Mouse (Mus musculus): ENCODE measurements around the gene Chst15. TPM values are rescaled to one million over a fixed set of nuclear protein-coding genes. Genes with fewer than 3 reads are reported as not detected.

The Chst15 gene
- polyA plus RNA-seq, 1 experiment from 2014 or later: 5.9 TPM

DNA sequence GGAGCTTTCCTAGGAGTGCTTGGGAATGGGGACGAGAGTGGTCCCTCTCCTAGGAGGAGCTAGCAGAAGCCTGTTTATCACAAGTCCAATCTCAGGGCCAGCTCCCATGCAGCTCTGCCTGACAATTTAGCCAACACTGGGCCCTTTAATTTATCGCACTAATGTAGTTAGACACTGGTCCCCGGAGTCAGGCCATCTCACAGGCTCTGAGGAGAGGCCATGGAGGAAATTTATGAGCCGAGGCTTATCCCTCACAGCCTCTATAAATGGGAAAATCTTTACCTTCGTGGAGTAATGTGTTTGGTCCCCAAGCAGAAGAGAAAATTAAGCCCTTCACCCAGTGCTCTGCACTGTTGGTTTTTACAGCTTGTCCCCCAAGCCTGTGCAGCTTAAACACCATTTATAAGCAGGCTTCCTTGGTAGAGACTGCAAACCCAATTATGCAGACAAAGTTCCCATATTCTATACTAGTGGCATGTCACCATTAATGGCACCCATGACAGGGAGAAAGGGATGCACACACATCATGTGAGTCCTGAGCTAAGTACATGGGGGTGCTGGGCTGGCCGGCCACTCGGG lies 18.5 kb downstream of the Chst15 start:
- H3K4me3 ChIP-seq (ENCODE audit: low read depth, low read length): no peak overlapping the region
- H3K36me3 ChIP-seq (ENCODE audit: control insufficient read depth, insufficient read depth): no peaks in the 10 kb centered on the region
- no peaks in the 10 kb centered on the region for H3K9me3 ChIP-seq (replicated peaks; ENCODE audit: control insufficient read depth, low read length)
- no peak overlapping the region for H3K4me2 ChIP-seq (ENCODE audit: low read depth, low read length)
- H3K9ac ChIP-seq (ENCODE audit: low read depth, low read length): no peak overlapping the region
- ATAC-seq (ENCODE audit: low read depth): no peak
- whole genome bisulfite sequencing (ENCODE audit: insufficient replicate concordance): 64% methylated on average over 7 of the region's 7 CpGs
- H3K27ac ChIP-seq (ENCODE audit: low read length): no peak overlapping the region
- no peaks in the 10 kb centered on the region for H3K27me3 ChIP-seq (ENCODE audit: control insufficient read depth, insufficient read depth, low read depth, low read length)
- no peaks in the 10 kb centered on the region for H3K4me1 ChIP-seq (ENCODE audit: control insufficient read depth, low read depth, low read length)

DNA sequence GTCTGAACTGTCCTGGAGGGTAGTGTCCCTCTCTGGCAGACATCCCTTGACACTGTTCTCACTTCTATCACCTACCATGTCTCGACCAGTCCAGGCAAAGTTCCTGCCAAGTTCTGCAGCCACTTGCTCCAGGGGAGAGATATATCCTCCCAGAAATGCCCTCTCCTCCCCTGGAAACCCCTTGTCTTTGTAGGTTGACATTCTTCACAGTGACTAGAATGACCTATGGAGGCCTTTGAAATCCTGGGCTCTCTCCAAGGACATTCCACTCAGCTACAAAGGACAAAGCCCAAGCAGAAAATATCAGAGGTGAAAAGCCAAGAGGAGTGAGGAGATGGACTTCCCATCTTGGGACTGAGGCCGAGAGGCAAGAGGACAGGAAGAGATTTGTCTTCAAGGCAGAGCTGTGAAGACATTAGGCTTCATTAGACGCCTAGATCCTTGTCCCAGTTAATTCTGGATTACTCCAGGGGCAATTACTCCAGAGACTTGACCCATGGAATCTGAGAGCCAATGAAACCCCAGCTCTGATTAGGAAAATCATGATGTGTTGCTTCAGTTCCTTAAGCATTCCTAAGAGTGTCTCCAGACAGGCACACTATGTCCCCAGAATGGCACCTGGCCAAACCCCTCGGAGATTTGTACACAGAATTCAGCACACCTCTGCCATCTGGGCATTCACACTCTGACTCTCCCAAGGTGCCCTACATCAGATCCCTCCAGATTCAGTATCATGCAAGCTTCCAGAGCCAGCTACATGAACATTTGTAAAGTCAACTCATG lies 20.2 kb downstream of the Chst15 start:
- 54% methylated on average over 4 of the region's 4 CpGs for WGBS (ENCODE audit: insufficient replicate concordance)
- no peaks in the 10 kb centered on the region for H3K4me1 ChIP-seq (ENCODE audit: control insufficient read depth, low read depth, low read length)
- H3K4me2 ChIP-seq (ENCODE audit: low read depth, low read length): no peak overlapping the region
- no peaks in the 10 kb centered on the region for H3K27me3 ChIP-seq (ENCODE audit: control insufficient read depth, insufficient read depth, low read depth, low read length)
- H3K4me3 ChIP-seq (ENCODE audit: low read depth, low read length): no peak overlapping the region
- no peak for ATAC-seq (ENCODE audit: low read depth)
- no peaks in the 10 kb centered on the region for H3K9me3 ChIP-seq (replicated peaks; ENCODE audit: control insufficient read depth, low read length)
- no peaks in the 10 kb centered on the region for H3K36me3 ChIP-seq (ENCODE audit: control insufficient read depth, insufficient read depth)
- H3K27ac ChIP-seq (ENCODE audit: low read length): no peak overlapping the region
- no peak overlapping the region for H3K9ac ChIP-seq (ENCODE audit: low read depth, low read length)

DNA sequence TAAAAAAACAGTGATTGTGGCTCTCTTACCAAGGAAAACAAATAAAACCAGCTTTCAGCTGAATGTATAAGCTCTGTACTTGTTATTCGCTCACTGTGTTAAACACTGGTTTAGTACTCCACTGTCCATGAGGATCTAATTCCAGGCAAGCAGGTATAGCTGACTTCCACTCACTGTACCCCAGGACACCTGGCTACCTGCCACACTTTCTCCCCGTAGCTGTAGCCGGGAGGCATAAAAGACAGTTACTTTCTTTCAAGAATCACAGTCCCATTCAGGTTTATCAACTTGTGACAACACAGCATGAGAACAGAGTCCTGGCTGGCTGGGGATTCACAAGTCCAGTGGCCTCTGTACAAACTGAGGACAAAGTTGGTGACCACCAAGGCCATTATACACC lies 20.9 kb downstream of the Chst15 start:
- H3K9ac ChIP-seq (ENCODE audit: low read depth, low read length): no peak overlapping the region
- H3K4me1 ChIP-seq (ENCODE audit: control insufficient read depth, low read depth, low read length): no peaks in the 10 kb centered on the region
- ATAC-seq (ENCODE audit: low read depth): no peak
- 74% methylated on average over 3 of the region's 3 CpGs for WGBS (ENCODE audit: insufficient replicate concordance)
- H3K4me2 ChIP-seq (ENCODE audit: low read depth, low read length): no peak overlapping the region
- no peaks in the 10 kb centered on the region for H3K27me3 ChIP-seq (ENCODE audit: control insufficient read depth, insufficient read depth, low read depth, low read length)
- no peak overlapping the region for H3K27ac ChIP-seq (ENCODE audit: low read length)
- no peak overlapping the region for H3K4me3 ChIP-seq (ENCODE audit: low read depth, low read length)
- no peaks in the 10 kb centered on the region for H3K9me3 ChIP-seq (replicated peaks; ENCODE audit: control insufficient read depth, low read length)
- no peaks in the 10 kb centered on the region for H3K36me3 ChIP-seq (ENCODE audit: control insufficient read depth, insufficient read depth)

DNA sequence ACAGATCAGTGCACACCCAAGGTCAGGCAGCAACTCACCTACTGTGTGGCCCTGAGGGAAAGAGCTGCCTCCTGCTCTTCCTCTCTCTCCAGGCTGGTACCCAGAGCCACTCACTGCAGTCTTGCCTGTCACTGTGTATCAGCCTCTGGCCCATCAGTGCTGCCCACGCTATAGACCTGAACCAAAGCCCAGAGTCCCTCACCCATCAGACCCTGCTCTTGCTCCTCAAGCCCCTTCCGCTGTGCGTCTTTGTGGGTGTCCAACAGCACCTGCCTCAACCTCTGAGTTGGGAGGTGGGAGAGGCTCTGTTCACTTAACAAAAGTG lies 29.7 kb downstream of the Chst15 start:
- Histone ChIP-seq H3K4me3 (ENCODE audit: low read depth, low read length) (no peak overlapping the region), H3K9ac (ENCODE audit: low read depth, low read length) (no peak overlapping the region)
- 75% methylated on average over 3 of the region's 3 CpGs for whole genome bisulfite sequencing (ENCODE audit: insufficient replicate concordance)

DNA sequence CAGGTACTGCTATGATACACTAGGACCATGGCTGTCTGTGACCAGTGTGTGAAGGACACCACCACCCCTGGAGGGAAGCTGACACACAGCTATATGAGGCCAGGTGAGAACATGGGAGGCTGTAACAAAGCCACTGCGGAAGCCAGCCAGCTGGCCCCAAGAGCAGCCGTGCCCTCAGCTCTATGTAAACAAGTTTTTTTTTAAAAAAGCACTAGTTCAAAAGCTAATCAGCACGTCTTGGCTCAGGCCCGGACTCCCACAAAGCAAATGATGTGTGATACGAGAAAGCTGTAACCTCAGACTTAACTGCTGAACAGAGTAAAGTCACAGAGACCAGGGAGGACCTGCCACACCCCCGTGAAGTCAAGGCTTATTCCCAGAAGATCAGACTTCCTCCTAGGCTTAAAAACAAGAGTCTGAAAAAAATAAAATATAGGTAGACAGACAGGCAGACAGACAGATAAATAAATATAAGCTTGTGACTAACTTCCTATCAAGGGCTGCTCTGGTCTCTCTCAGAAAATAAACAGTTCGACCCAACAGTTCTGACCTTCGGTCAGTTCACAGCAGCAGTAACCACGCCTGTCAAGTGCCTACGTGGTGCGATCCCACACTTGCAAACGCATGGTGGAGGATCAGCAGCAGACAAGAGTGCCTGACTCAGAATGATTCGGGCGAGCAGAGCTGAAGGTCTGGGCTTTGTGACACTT lies 30.2 kb downstream of the Chst15 start:
- Histone ChIP-seq H3K9ac (ENCODE audit: low read depth, low read length) (no peak overlapping the region), H3K4me3 (ENCODE audit: low read depth, low read length) (no peak overlapping the region), H3K4me2 (ENCODE audit: low read depth, low read length) (no peak overlapping the region), H3K4me1 (ENCODE audit: control insufficient read depth, low read depth, low read length) (peaks cover 11% of the 10 kb centered on the region), H3K27ac (ENCODE audit: low read length) (peak overlapping the region; percentile 22; the same call in 1 of the 2 replicates), H3K9me3 (replicated peaks; ENCODE audit: control insufficient read depth, low read length) (no peaks in the 10 kb centered on the region), H3K27me3 (ENCODE audit: control insufficient read depth, insufficient read depth, low read depth, low read length) (no peaks in the 10 kb centered on the region), H3K36me3 (ENCODE audit: control insufficient read depth, insufficient read depth) (no peaks in the 10 kb centered on the region)
- WGBS (ENCODE audit: insufficient replicate concordance): 17% methylated on average over 14 of the region's 14 CpGs
- ATAC-seq (ENCODE audit: low read depth): peak; percentile 70

More for the DNA sequence above, 29.7 kb downstream of the Chst15 start:
- no peak overlapping the region for H3K27ac ChIP-seq (ENCODE audit: low read length)
- H3K4me2 ChIP-seq (ENCODE audit: low read depth, low read length): no peak overlapping the region
- no peak for ATAC-seq (ENCODE audit: low read depth)
- H3K4me1 ChIP-seq (ENCODE audit: control insufficient read depth, low read depth, low read length): peaks cover 11% of the 10 kb centered on the region
- no peaks in the 10 kb centered on the region for H3K9me3 ChIP-seq (replicated peaks; ENCODE audit: control insufficient read depth, low read length)
- no peaks in the 10 kb centered on the region for H3K27me3 ChIP-seq (ENCODE audit: control insufficient read depth, insufficient read depth, low read depth, low read length)
- H3K36me3 ChIP-seq (ENCODE audit: control insufficient read depth, insufficient read depth): no peaks in the 10 kb centered on the region

DNA sequence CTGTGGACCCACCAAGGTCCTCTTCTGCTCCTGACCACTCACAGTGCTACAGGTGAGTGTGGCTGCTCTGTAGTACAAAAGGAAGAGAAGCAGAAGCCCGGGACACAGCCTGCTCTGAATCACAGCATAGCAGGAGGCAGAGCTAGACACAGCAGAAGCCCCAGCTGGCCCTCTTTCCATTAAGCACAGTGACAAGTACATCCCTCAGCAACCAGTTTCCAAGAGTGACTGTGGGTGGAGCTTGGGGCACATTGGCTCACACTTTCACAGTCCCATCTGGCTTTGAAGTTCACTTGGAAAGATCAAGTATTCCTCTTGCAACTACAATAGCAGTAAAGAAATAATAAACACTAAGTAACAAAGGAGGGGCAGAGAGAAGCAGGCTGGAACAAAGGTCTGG lies 32.2 kb downstream of the Chst15 start:
- ATAC-seq (ENCODE audit: low read depth): no peak
- Histone ChIP-seq H3K36me3 (ENCODE audit: control insufficient read depth, insufficient read depth) (no peaks in the 10 kb centered on the region), H3K4me2 (ENCODE audit: low read depth, low read length) (no peak overlapping the region), H3K9me3 (replicated peaks; ENCODE audit: control insufficient read depth, low read length) (no peaks in the 10 kb centered on the region), H3K4me3 (ENCODE audit: low read depth, low read length) (no peak overlapping the region), H3K9ac (ENCODE audit: low read depth, low read length) (no peak overlapping the region), H3K27me3 (ENCODE audit: control insufficient read depth, insufficient read depth, low read depth, low read length) (no peaks in the 10 kb centered on the region), H3K4me1 (ENCODE audit: control insufficient read depth, low read depth, low read length) (peaks cover 11% of the 10 kb centered on the region), H3K27ac (ENCODE audit: low read length) (no peak overlapping the region)
- WGBS (ENCODE audit: insufficient replicate concordance): 33% methylated on average over 1 of the region's 1 CpGs

DNA sequence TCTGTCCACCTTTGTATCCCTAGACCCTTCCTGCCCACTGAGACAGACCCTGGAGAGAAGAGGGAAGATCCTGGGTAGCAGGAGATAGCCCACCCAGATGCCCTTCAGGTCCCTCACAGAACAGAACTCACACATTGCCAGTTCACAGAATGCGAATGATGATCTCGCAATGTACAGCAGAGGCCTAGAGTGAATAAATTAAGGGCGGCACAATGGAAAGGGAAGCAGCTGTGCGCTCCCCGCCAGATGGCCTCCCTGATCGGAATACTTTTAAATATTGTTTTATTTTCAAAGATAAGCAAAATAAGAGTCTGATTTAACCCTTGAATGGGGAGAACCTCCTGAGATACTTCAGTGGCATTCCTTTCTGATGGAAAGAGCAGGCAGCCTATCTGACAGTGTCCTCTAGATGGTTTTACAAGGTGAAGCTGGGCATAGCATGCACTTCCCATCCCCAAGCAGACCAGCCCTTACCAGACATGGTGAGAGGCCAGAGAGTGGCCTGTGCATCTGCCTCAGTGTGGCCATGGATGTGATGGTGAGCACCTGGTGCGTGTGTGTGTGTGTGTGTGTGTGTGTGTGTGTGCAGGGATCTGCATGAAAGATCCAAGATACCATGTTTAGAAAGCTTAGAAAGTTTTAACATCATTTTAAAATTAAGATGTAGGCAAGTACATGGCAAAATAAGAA lies 32.8 kb downstream of the Chst15 start:
- no peak overlapping the region for H3K4me3 ChIP-seq (ENCODE audit: low read depth, low read length)
- no peak overlapping the region for H3K4me2 ChIP-seq (ENCODE audit: low read depth, low read length)
- no peaks in the 10 kb centered on the region for H3K9me3 ChIP-seq (replicated peaks; ENCODE audit: control insufficient read depth, low read length)
- H3K27me3 ChIP-seq (ENCODE audit: control insufficient read depth, insufficient read depth, low read depth, low read length): no peaks in the 10 kb centered on the region
- 53% methylated on average over 7 of the region's 7 CpGs for WGBS (ENCODE audit: insufficient replicate concordance)
- H3K9ac ChIP-seq (ENCODE audit: low read depth, low read length): no peak overlapping the region
- no peaks in the 10 kb centered on the region for H3K36me3 ChIP-seq (ENCODE audit: control insufficient read depth, insufficient read depth)
- H3K4me1 ChIP-seq (ENCODE audit: control insufficient read depth, low read depth, low read length): peaks cover 11% of the 10 kb centered on the region
- H3K27ac ChIP-seq (ENCODE audit: low read length): no peak overlapping the region
- ATAC-seq (ENCODE audit: low read depth): no peak

DNA sequence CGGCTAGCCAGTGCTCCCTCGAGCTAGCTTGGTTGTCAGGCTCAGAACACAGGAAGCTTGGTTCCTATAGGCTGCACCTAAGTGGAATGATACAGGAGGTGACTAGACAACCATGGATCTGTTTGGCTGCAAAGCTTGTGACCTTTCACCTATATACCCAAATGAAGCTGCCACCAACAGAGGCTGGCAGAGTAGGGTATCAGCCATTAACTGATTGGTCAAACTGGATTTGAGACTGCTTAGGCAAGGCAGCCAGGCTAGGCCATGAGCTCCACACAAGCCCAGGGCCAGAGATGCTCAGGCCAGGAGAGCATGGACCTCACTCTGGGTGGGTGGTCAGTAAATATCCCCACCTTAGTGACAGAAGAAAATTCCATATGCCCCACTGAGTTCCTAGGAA lies 34.5 kb downstream of the Chst15 start:
- Histone ChIP-seq H3K27me3 (ENCODE audit: control insufficient read depth, insufficient read depth, low read depth, low read length) (no peaks in the 10 kb centered on the region), H3K36me3 (ENCODE audit: control insufficient read depth, insufficient read depth) (no peaks in the 10 kb centered on the region), H3K9me3 (replicated peaks; ENCODE audit: control insufficient read depth, low read length) (no peaks in the 10 kb centered on the region), H3K4me2 (ENCODE audit: low read depth, low read length) (no peak overlapping the region), H3K9ac (ENCODE audit: low read depth, low read length) (no peak overlapping the region), H3K27ac (ENCODE audit: low read length) (no peak overlapping the region), H3K4me3 (ENCODE audit: low read depth, low read length) (no peak overlapping the region), H3K4me1 (ENCODE audit: control insufficient read depth, low read depth, low read length) (peaks cover 11% of the 10 kb centered on the region)
- ATAC-seq (ENCODE audit: low read depth): no peak
- WGBS (ENCODE audit: insufficient replicate concordance): 72% methylated on average over 2 of the region's 2 CpGs

All from liver, embryonic 16.5 days (tissue).